Mouse (Mus musculus) testis, adult 2 months (tissue): ENCODE data around the gene Mpped2. TPM values are rescaled to one million over a fixed set of nuclear protein-coding genes. Genes with fewer than 3 reads are reported as not detected.

Experiments
- H3K27ac ChIP-seq: fragments of 200-500 bp; 2 replicates; pipeline ENCODE4 v1.5.1; 2012; ENCODE audit warnings: low read depth, low read length; ENCODE audit not compliant: control insufficient read depth, insufficient read depth
- H3K27me3 ChIP-seq: fragments of 200-500 bp; 2 replicates; pipeline ENCODE4 v1.6.1; 2012; ENCODE audit warnings: mild to moderate bottlenecking, low read length, moderate library complexity; ENCODE audit not compliant: control insufficient read depth, insufficient read depth
- H3K36me3 ChIP-seq: fragments of 200-500 bp; 2 replicates; pipeline ENCODE4 v1.6.1; 2012; ENCODE audit warnings: mild to moderate bottlenecking, low read length; ENCODE audit not compliant: control insufficient read depth, insufficient read depth
- H3K4me1 ChIP-seq: fragments of 200-500 bp; 2 replicates; pipeline ENCODE4 v1.6.1; 2012; ENCODE audit warnings: low read length; ENCODE audit not compliant: control insufficient read depth, insufficient read depth
- H3K4me3 ChIP-seq: fragments of 200-500 bp; 2 replicates; pipeline ENCODE4 v1.5.1; 2012; ENCODE audit warnings: low read depth, mild to moderate bottlenecking, low read length, moderate library complexity, mixed read lengths; ENCODE audit not compliant: control insufficient read depth
- CTCF ChIP-seq: fragments of 200-500 bp; IDR thresholded peaks from 2 replicates; pipeline ENCODE4 v1.5.1; 2012; ENCODE audit warnings: low read depth, mild to moderate bottlenecking, inconsistent platforms, low read length, moderate library complexity; ENCODE audit not compliant: control insufficient read depth, insufficient read depth, insufficient replicate concordance
- POLR2A ChIP-seq: fragments of 200-500 bp; IDR thresholded peaks from 2 replicates; pipeline ENCODE4 v1.6.1; 2012; ENCODE audit warnings: low read depth, mild to moderate bottlenecking, inconsistent platforms, low read length, moderate library complexity; ENCODE audit not compliant: control insufficient read depth
- polyA plus RNA-seq: library from polyadenylated mRNA; depleted of rRNA; stranded (reverse); fragments of >200 nt; gene quantifications from 2 replicates; pipeline ENCODE4 v1.2.3, GENCODE M21; 2012

Mpped2 gene
- polyA plus RNA-seq, 1 experiment = 0.88 TPM

GRCm38 (mm10) chr2:106849389-106849788 is 156.3 kb downstream of the Mpped2 start:
- H3K27me3 ChIP-seq = no peaks in the 10 kb centered on the region
- no peaks in the 10 kb centered on the region for H3K4me1 ChIP-seq
- H3K4me3 ChIP-seq = no peak overlapping the region
- H3K36me3 ChIP-seq = no peaks in the 10 kb centered on the region
- TF ChIP-seq POLR2A (no peak), CTCF (no peak)
- H3K27ac ChIP-seq = no peak overlapping the region

- Histone ChIP-seq H3K36me3 (no peaks in the 10 kb centered on the region), H3K27ac (no peak overlapping the region), H3K4me3 (no peak overlapping the region), H3K27me3 (no peaks in the 10 kb centered on the region), H3K4me1 (no peaks in the 10 kb centered on the region)
- TF ChIP-seq POLR2A (no peak), CTCF (no peak)
These were observed 158.4 kb downstream of the Mpped2 start for GRCm38 (mm10) chr2:106851515-106851914.

GRCm38 (mm10) chr2:106854213-106854612 is 161.1 kb downstream of the Mpped2 start:
- Histone ChIP-seq H3K27me3 (no peaks in the 10 kb centered on the region), H3K27ac (no peak overlapping the region), H3K4me3 (no peak overlapping the region), H3K4me1 (no peaks in the 10 kb centered on the region), H3K36me3 (no peaks in the 10 kb centered on the region)
- no peak for TF ChIP-seq CTCF
- no peak for TF ChIP-seq POLR2A

GRCm38 (mm10) chr2:106854758-106855157 is 161.7 kb downstream of the Mpped2 start:
- no peak for TF ChIP-seq CTCF
- no peak for TF ChIP-seq POLR2A
- H3K4me1 ChIP-seq = no peaks in the 10 kb centered on the region

GRCm38 (mm10) chr2:106855184-106855583 is 162.1 kb downstream of the Mpped2 start:
- Histone ChIP-seq H3K27ac (no peak overlapping the region), H3K4me3 (no peak overlapping the region), H3K27me3 (no peaks in the 10 kb centered on the region), H3K36me3 (no peaks in the 10 kb centered on the region), H3K4me1 (no peaks in the 10 kb centered on the region)
- no peak for TF ChIP-seq POLR2A
- TF ChIP-seq CTCF = no peak

More at GRCm38 (mm10) chr2:106854758-106855157, 161.7 kb downstream of the Mpped2 start:
- Histone ChIP-seq H3K4me3 (no peak overlapping the region), H3K27ac (no peak overlapping the region), H3K27me3 (no peaks in the 10 kb centered on the region), H3K36me3 (no peaks in the 10 kb centered on the region)

- Histone ChIP-seq H3K4me1 (no peaks in the 10 kb centered on the region), H3K4me3 (no peak overlapping the region), H3K27ac (no peak overlapping the region), H3K36me3 (no peaks in the 10 kb centered on the region), H3K27me3 (no peaks in the 10 kb centered on the region)
- no peak for TF ChIP-seq POLR2A
- no peak for TF ChIP-seq CTCF
These were observed 162.7 kb downstream of the Mpped2 start for GRCm38 (mm10) chr2:106855623-106856350.

GRCm38 (mm10) chr2:106856361-106856961 is 163.4 kb downstream of the Mpped2 start:
- Histone ChIP-seq H3K36me3 (no peaks in the 10 kb centered on the region), H3K27ac (no peak overlapping the region), H3K4me3 (no peak overlapping the region), H3K27me3 (no peaks in the 10 kb centered on the region), H3K4me1 (no peaks in the 10 kb centered on the region)
- no peak for TF ChIP-seq CTCF
- no peak for TF ChIP-seq POLR2A

GRCm38 (mm10) chr2:106857258-106857657 is 164.2 kb downstream of the Mpped2 start:
- TF ChIP-seq POLR2A (no peak), CTCF (no peak)
- no peaks in the 10 kb centered on the region for H3K27me3 ChIP-seq
- H3K36me3 ChIP-seq = no peaks in the 10 kb centered on the region
- no peak overlapping the region for H3K4me3 ChIP-seq
- H3K4me1 ChIP-seq = no peaks in the 10 kb centered on the region
- H3K27ac ChIP-seq = no peak overlapping the region
